Mouse (Mus musculus) kidney, postnatal 14 days (tissue): ENCODE data around the gene Sorcs2.

ENCODE experiments used
- DNase-seq: peaks from one replicate; pipeline ENCODE4 v3.0.0; 2022; ENCODE audit warnings: mixed read lengths

Gene Sorcs2

GRCm38 (mm10) chr5:36355683-36356082, 42.3 kb downstream of the Sorcs2 start:
- peak; percentile 30 for DNase-seq

GRCm38 (mm10) chr5:36353679-36354078, 44.3 kb downstream of the Sorcs2 start:
- no peak for DNase-seq

GRCm38 (mm10) chr5:36353194-36353593, 44.7 kb downstream of the Sorcs2 start:
- no peak for DNase-seq

GRCm38 (mm10) chr5:36346698-36347097, 51.2 kb downstream of the Sorcs2 start:
- DNase-seq: no peak

- no peak for DNase-seq
Measured at GRCm38 (mm10) chr5:36339283-36339682, 58.7 kb downstream of the Sorcs2 start.

GRCm38 (mm10) chr5:36336252-36336651, 61.7 kb downstream of the Sorcs2 start:
- DNase-seq: no peak

GRCm38 (mm10) chr5:36335661-36336060, 62.3 kb downstream of the Sorcs2 start:
- no peak for DNase-seq

- no peak for DNase-seq
Measured at GRCm38 (mm10) chr5:36334227-36334626, 63.7 kb downstream of the Sorcs2 start.

GRCm38 (mm10) chr5:36330472-36331155, 67.3 kb downstream of the Sorcs2 start:
- DNase-seq: peak; percentile 49

GRCm38 (mm10) chr5:36326057-36327010, 71.6 kb downstream of the Sorcs2 start:
- no peak for DNase-seq

- DNase-seq: peak; percentile 16
Measured at GRCm38 (mm10) chr5:36324140-36324572, 73.8 kb downstream of the Sorcs2 start.

GRCm38 (mm10) chr5:36323526-36323925, 74.4 kb downstream of the Sorcs2 start:
- peak; percentile 82 for DNase-seq

- DNase-seq: no peak
Measured at GRCm38 (mm10) chr5:36321581-36321980, 76.4 kb downstream of the Sorcs2 start.

GRCm38 (mm10) chr5:36320667-36321066, 77.3 kb downstream of the Sorcs2 start:
- DNase-seq: no peak

- no peak for DNase-seq
Measured at GRCm38 (mm10) chr5:36317641-36318368, 80.1 kb downstream of the Sorcs2 start.

- DNase-seq: no peak
Measured at GRCm38 (mm10) chr5:36315106-36315505, 82.8 kb downstream of the Sorcs2 start.

GRCm38 (mm10) chr5:36313353-36314079, 84.4 kb downstream of the Sorcs2 start:
- peak; percentile 86 for DNase-seq

- peak; percentile 25 for DNase-seq
Measured at GRCm38 (mm10) chr5:36312926-36313325, 85.0 kb downstream of the Sorcs2 start.

GRCm38 (mm10) chr5:36304299-36304980, 93.5 kb downstream of the Sorcs2 start:
- DNase-seq: no peak

- DNase-seq: no peak
Measured at GRCm38 (mm10) chr5:36301166-36301565, 96.8 kb downstream of the Sorcs2 start.

- peak; percentile 18 for DNase-seq
Measured at GRCm38 (mm10) chr5:36298049-36298448, 99.9 kb downstream of the Sorcs2 start.

GRCm38 (mm10) chr5:36297246-36297645, 100.7 kb downstream of the Sorcs2 start:
- no peak for DNase-seq
